Mouse (Mus musculus): ENCODE measurements around the gene Cacna1d.
A peak's percentile ranks its signal among the peaks of the same experiment; 100 is the strongest.

Cacna1d gene

GRCm38 (mm10) chr14:30491342-30491741, at the start of gene Cacna1d:
Gene Cacna1d, minus strand, starts transcription at chr14:30491455.
- DNase-seq (ENCODE audit: low spot score): no peak

GRCm38 (mm10) chr14:30533780-30534450, 42.7 kb upstream of the Cacna1d start:
- no peak for DNase-seq (ENCODE audit: low spot score)

DNA sequence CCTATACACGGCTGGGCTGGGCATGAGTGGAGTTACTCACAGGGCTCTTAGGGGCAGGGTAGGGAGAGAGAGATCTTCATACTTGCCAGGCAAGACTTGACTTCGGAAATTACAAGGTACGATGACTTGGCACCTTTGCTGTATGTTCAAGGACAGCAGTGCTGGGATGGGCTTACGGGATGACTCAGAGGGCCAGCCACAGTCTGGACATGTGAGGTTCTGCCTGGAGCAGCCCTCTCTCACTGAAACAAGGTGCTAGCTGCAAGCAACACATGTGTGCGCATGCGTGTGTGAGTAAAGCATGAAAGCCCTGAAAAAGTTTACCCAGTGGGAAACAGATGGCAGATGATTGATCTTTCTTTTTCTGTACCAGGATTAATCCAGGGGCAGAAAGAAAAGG, 40.6 kb upstream of the Cacna1d start:
- no peak for DNase-seq (ENCODE audit: low spot score)

DNA sequence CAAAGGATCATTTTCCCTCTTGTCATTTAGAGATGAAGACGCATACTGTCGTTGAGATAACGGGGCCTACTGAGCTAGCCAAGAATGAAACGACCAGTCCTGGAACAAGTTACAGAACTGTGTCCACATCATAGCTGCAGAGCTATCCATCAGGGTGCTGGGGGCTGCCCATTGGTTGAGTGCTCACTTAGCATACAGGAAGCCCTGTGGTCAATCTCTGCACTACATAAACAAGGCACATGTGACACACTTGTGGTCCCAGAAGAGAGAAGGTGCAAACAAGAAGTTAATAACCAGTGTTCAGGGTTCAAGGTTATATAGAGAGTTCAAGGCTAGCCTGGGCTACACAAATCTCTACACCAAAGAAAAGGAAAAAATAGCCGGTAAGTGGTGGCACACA, 40.2 kb upstream of the Cacna1d start:
- DNase-seq (ENCODE audit: low spot score): no peak

DNA sequence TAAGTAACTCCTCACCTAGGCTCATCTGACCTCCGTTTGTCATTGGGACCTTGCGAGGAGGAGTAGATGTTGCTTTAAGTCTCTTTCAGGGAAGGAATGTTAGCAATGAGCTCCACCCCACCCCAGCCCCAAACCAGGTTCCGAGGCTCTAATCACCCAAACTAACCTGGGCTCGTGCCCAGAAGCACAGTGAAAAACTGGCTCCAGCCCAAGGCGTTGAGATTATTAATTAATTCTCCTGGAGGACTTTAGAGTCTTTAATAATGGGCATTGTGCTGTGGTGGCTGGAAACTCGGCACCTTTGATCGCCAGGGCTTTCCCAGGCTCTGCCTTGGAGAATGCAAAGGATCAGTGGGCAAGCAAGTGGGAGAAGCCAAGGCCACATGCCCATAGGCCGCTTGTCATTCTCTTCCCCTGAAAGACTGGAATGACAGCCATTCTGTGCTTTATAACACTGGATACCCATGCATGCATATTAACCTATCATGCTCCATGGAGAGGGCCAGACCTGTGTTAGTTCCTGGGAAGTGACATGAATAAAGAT, 39.5 kb upstream of the Cacna1d start:
- no peak for DNase-seq (ENCODE audit: low spot score)

- DNase-seq (ENCODE audit: low spot score): no peak
Measured at GRCm38 (mm10) chr14:30529454-30529853, 38.2 kb upstream of the Cacna1d start.

DNA sequence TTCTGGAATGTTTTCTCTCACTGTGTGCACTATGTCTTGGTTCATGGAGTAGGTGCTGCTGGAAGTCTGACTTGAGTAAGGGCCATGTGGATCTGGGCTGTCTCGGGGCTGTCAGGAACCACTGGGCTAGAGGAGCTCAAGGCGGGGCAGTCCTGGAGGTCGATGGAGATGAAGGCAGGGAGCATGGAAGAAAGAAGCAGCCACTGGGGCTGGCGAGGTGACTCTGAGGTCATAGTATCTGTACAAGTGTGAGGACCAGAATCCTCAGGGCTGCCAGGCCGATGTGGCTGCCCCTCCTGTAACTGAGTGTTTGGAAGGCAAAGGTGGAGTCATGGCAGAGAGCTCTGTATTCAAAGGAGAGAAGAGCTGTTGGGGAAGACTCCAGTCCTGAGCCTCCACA, 37.7 kb upstream of the Cacna1d start:
- DNase-seq (ENCODE audit: low spot score): no peak

- no peak for DNase-seq (ENCODE audit: low spot score)
Measured at GRCm38 (mm10) chr14:30528392-30528791, 37.1 kb upstream of the Cacna1d start.

- DNase-seq (ENCODE audit: low spot score): no peak
Measured at GRCm38 (mm10) chr14:30523356-30523755, 32.1 kb upstream of the Cacna1d start.

- no peak for DNase-seq (ENCODE audit: low spot score)
Measured at GRCm38 (mm10) chr14:30519323-30519722, 28.1 kb upstream of the Cacna1d start.

- peak; percentile 51 for DNase-seq (ENCODE audit: low spot score)
Measured at GRCm38 (mm10) chr14:30515931-30516723, 24.9 kb upstream of the Cacna1d start.

DNA sequence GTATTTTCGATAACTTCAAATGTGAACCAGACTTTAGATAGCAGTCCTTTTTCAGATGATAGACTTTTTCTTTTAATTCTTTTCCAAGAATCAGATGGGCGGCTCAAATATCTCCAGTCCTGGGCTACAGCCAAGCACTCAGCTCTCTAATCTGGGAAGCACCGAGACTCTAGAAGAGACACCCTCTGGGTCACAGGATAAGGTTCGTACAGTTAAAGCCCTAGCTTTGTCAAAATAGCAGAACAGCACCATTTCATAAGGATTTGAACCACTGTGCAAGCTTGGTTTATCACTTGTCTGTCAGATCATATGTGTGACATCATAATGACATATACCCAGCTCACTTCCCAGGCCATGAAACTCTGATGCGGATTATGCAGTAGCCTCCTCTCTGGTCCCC, 21.6 kb upstream of the Cacna1d start:
- DNase-seq (ENCODE audit: low spot score): no peak

GRCm38 (mm10) chr14:30510214-30510763, 19.0 kb upstream of the Cacna1d start:
- no peak for DNase-seq (ENCODE audit: low spot score)

DNA sequence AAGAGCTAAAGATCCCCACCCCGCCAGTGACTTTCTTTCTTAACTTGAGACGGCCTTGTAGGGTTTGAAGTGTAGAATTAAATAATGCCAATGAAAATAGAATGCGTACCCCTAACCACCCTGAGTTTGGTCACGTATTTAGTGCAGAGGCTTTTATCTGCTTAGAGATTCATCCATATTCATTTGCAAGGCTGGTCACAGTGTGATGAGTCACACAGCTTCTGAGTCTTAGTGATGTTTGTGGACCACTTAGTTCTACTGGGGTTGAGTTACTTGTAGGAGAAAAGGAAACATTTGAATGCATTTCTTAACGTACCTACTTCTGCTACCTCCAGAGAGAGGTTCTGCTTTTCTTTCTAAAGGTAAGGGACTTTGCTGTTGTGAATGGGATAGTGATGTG, 13.7 kb upstream of the Cacna1d start:
- DNase-seq (ENCODE audit: low spot score): no peak

GRCm38 (mm10) chr14:30498202-30498601, 6.9 kb upstream of the Cacna1d start:
- no peak for DNase-seq (ENCODE audit: low spot score)

DNA sequence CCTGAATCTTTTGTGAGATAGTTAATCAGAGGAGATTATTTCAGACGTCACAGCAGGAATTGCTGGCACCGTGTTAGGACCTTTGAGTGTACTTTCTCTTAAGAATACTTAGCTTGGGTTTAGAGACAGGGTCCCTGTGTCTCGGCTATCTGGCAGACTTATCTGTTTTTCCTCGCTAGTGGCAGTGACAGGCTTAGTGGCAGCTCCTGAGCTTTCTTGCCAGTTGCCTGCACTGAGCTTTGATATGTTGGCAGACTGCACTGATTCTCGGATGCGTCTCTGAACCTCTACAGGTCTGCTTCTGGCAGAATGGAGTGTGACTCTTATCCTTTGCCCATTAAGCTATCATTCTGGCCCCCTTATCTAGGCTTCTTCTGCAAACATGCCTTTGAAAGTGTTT, 3.7 kb upstream of the Cacna1d start:
- DNase-seq (ENCODE audit: low spot score): no peak

GRCm38 (mm10) chr14:30493276-30493675, 2.0 kb upstream of the Cacna1d start:
- no peak for DNase-seq (ENCODE audit: low spot score)

DNA sequence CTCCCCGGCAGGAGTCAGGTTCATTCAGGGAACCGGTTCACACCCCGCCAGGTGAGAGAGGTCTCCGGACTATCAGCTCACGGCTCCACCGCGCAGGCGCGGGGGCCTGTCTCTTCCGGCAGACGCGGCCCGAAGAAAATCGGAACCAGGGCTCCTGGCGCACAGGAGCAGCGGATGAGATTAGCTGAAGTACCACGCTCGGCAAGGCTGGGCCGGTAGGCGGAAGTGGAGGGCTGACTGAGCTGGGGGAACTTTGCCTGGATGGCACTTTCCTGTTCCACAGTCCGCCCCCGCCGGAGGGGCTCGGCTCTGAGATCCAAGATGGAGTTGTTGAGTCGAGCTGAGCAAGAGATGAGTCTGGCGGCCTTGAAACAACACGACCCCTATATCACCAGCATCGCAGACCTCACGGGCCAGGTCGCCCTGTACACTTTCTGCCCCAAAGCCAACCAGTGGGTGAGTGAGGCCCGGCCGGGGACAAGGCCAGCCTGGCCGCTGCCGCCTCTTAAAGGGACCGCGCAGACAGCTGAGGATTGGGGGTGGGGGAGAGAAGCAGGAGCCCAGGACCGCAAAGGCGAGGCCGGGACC, 11.8 kb downstream of the Cacna1d start, which contains the start of gene Dcp1a:
TSS of gene Dcp1a (plus strand) at position 175 of the 588 bp plus-strand sequence.
- DNase-seq (ENCODE audit: low spot score): peak; percentile 99

GRCm38 (mm10) chr14:30474416-30474815, 16.8 kb downstream of the Cacna1d start:
- no peak for DNase-seq (ENCODE audit: low spot score)

DNA sequence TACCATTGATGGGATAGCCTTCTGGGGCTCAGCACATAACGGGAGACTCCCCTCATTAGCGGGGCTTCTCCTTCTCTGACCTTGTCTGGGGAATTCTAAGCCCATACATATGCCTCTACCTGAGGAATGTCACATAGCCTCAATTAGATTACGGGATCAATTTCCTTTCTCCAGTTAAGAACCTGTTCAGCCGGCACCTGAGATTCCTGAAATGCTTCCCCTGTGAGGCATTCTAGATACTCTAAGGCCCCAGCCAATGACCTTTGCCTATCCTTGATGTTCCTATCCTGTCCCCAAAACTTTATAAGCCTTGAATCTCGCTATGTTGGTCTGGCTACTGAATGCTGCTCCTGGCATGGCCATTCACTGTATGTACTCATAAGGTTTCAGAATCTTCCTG, 17.6 kb downstream of the Cacna1d start:
- DNase-seq (ENCODE audit: low spot score): no peak

GRCm38 (mm10) chr14:30463312-30463711, 27.9 kb downstream of the Cacna1d start:
- DNase-seq (ENCODE audit: low spot score): no peak

DNA sequence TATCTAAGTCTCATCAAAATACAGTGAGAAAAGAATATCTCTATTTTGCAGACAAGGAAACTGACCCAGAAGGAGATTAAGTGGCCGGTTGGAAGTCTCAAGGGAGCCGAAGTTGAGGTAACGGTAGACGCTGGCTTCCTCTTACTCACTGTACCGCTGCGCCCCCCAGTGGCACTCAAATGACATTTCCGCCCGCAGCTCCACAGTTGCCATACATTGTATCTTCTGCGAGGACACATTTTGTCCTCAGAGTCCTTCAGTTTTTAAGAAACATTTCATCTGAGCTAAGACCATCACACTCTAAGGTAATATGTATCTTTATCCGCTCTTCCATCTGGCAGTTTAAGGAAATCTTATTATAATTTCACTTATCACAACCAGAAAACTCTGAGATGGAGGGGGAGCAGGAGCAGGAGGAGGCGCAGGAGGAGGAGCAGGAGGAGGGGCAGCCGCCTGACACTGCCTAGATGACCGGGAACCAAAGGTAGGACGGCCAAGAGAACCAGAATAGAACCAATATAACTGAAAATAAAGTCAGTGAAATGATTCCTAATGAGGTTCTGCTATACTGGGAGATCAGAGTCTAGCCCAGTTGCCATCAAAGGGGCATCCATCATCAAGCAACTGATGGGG, 31.2 kb downstream of the Cacna1d start:
- peak; percentile 91 for DNase-seq (ENCODE audit: low spot score)

Data from retina, embryonic 14.5 days (tissue).